Mouse (Mus musculus) adrenal gland, adult 2 months (tissue): ENCODE measurements around the gene Lrp2. TPM values are rescaled to one million over a fixed set of nuclear protein-coding genes. Genes with fewer than 3 reads are reported as not detected.

Source experiments
- DNase-seq: peaks from one replicate; pipeline ENCODE4 v3.0.0; 2021
- polyA plus RNA-seq: library from polyadenylated mRNA; depleted of rRNA; stranded (reverse); fragments of >200 nt; gene quantifications from 2 replicates; pipeline ENCODE4 v1.2.3, GENCODE M21; 2012; rRNA removed
- total RNA-seq, 2 experiments: library from RNA; stranded (reverse); gene quantifications; 2 replicates each; pipeline ENCODE4 v1.2.3; 2021

Gene Lrp2
- total and polyA plus RNA-seq, 3 experiments = 0.04 to 0.73 (median 0.52) TPM

GRCm38 (mm10) chr2:69400866-69401604 is 184.8 kb downstream of the Lrp2 start:
- peak; percentile 43 for DNase-seq

- no peak for DNase-seq
Measured at GRCm38 (mm10) chr2:69396760-69397435, 189.0 kb downstream of the Lrp2 start.

- no peak for DNase-seq
Measured at GRCm38 (mm10) chr2:69395597-69396248, 190.1 kb downstream of the Lrp2 start.

GRCm38 (mm10) chr2:69393947-69394346 is 191.9 kb downstream of the Lrp2 start:
- DNase-seq = no peak

GRCm38 (mm10) chr2:69386118-69386871 is 199.6 kb downstream of the Lrp2 start:
- DNase-seq = no peak

- DNase-seq = no peak
Measured at GRCm38 (mm10) chr2:69382838-69383237, 203.0 kb downstream of the Lrp2 start.

- DNase-seq = no peak
Measured at GRCm38 (mm10) chr2:69381740-69382139, 204.1 kb downstream of the Lrp2 start.

DNA sequence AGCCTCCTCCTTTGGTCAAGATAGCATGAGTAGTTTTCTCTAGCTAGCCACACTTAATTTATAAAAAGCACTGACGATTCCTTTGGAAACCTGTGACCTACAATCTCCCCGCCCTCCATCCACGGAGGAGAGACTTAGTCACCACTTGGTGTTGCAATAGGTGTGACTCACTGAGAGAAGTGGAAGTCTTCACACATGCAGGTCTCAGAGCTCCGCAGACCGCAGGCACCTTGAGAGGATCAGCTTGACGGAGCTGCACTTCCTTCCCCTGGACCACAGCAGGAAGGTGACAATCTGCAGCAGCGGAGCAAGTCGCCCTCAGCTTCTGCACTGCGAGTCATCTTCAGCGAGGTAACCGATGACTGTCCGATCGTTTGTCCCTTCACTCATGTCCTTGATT is 205.6 kb downstream of the Lrp2 start, which contains the start of gene Dhrs9:
TSS of gene Dhrs9 (plus strand) at position 165 of the 400 bp plus-strand sequence.
- DNase-seq = peak; percentile 73

DNA sequence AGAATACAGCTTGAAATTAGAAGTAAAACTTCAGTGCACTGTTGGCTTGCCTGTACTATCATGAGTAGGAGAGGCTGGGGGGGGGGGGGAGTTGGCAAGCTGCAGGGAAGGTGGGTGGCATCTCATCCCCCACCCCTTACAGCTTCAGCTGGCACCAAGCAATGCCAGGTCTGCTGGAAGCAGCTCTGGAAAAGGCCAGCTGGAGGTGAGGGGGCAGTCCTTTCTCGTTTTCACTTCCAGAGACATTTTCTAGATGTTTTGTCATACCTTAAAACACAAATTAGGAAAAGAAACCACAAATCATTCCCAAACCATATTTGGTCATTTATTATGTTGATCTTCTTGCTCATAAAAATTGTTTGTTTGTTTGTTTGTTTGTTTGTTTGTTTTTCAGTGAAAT is 206.1 kb downstream of the Lrp2 start:
- no peak for DNase-seq

- no peak for DNase-seq
Measured at GRCm38 (mm10) chr2:69376780-69377179, 209.1 kb downstream of the Lrp2 start.

Other genes with a start within 250 kb of the Lrp2 start
- gene Abcb11, start 243.4 kb downstream of the Lrp2 start, total RNA-seq = 1 to 10 TPM in 1 of 2 experiments, not detected in 1; 1.1 TPM
- not detected in 2 replicates for gene Abcb11, start 243.4 kb downstream of the Lrp2 start, polyA plus RNA-seq
- 1 to 10 TPM; 3.0 to 4.8 TPM for gene Dhrs9, start 205.6 kb downstream of the Lrp2 start, total RNA-seq
- 0.08 and 0.23 TPM in 2 replicates for gene Dhrs9, start 205.6 kb downstream of the Lrp2 start, polyA plus RNA-seq
- 1 to 10 TPM; 7.0 to 8.3 TPM for gene Bbs5, start 61.1 kb upstream of the Lrp2 start, total RNA-seq
- 0.07 and 0.43 TPM in 2 replicates for gene Bbs5, start 61.1 kb upstream of the Lrp2 start, polyA plus RNA-seq
- under 1 TPM; 0.35 TPM for gene Klhl41, start 84.1 kb upstream of the Lrp2 start, total RNA-seq
- gene Klhl41, start 84.1 kb upstream of the Lrp2 start, polyA plus RNA-seq = 0.04 TPM in 1 of 2 replicates, not detected in the other
- 10 to 100 TPM; 20.1 to 28.2 TPM for gene Fastkd1, start 127.5 kb upstream of the Lrp2 start, total RNA-seq
- gene Fastkd1, start 127.5 kb upstream of the Lrp2 start, polyA plus RNA-seq = 3.3 and 3.7 TPM in 2 replicates
- gene Ppig, start 136.5 kb upstream of the Lrp2 start, total RNA-seq = 10 to 100 TPM; 48.9 to 61.8 TPM
- gene Ppig, start 136.5 kb upstream of the Lrp2 start, polyA plus RNA-seq = 0.40 and 0.71 TPM in 2 replicates
- 1 to 10 TPM; 1.3 to 2.0 TPM for gene Ccdc173, start 203.5 kb upstream of the Lrp2 start, total RNA-seq
- gene Ccdc173, start 203.5 kb upstream of the Lrp2 start, polyA plus RNA-seq = not detected in 2 replicates
- 10 to 100 TPM; 22.9 to 25.3 TPM for gene Phospho2, start 203.6 kb upstream of the Lrp2 start, total RNA-seq
- 147 and 150 TPM in 2 replicates for gene Phospho2, start 203.6 kb upstream of the Lrp2 start, polyA plus RNA-seq
- 10 to 100 TPM in 1 of 2 experiments, 1 to 10 TPM in 1; 5.3 to 14.1 TPM for gene Klhl23, start 235.9 kb upstream of the Lrp2 start, total RNA-seq
- gene Klhl23, start 235.9 kb upstream of the Lrp2 start, polyA plus RNA-seq = 1.3 and 1.7 TPM in 2 replicates